Mouse (Mus musculus) ovary, postnatal 14 days (tissue): ENCODE results near the gene U2af2.

Experiments used
- DNase-seq: peaks from one replicate; pipeline ENCODE4 v3.0.0; 2022; ENCODE audit warnings: low spot score

The U2af2 gene

DNA sequence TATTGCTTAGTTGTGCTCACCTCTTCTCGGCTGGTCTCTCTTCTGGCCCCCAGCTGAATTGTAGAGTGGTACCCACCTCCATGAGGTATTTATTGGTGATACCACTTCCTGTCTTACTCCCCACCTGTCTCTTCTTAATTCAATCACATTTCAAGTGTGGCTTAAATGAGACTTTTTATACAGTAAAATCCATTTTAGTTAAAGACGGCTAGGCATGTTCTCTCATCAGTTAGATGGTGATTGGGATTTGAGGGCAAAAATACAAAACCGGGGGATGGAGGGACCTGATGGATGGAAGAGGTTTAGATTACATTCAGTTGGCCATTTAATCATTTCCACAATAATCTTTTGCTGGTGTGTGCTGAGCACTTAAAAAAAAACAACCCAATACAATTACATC lies 54.9 kb downstream of the U2af2 start, which contains the start of gene Rfpl4:
TSS of gene Rfpl4 (minus strand) at position 101 of the 400 bp plus-strand sequence.
- DNase-seq, result no peak

DNA sequence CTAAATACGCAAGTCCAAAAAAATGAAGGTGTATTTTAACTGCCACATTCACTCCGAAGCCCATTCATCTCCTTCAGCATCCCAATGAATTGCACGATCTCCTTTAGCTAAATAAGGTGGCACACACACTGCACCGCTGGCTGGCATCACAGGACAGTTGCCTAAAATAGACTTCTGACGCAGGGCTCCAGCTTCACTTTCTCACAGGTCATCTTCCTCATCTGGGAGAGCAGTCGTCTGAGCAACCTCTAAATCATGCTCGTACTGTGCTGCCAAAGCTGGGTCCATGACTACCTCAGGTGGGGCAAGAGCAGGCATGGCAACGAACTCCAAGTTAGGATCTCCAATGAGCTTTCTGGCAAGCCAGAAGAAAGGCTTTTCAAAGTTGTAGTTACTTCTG lies 63.1 kb downstream of the U2af2 start:
- no peak for DNase-seq

DNA sequence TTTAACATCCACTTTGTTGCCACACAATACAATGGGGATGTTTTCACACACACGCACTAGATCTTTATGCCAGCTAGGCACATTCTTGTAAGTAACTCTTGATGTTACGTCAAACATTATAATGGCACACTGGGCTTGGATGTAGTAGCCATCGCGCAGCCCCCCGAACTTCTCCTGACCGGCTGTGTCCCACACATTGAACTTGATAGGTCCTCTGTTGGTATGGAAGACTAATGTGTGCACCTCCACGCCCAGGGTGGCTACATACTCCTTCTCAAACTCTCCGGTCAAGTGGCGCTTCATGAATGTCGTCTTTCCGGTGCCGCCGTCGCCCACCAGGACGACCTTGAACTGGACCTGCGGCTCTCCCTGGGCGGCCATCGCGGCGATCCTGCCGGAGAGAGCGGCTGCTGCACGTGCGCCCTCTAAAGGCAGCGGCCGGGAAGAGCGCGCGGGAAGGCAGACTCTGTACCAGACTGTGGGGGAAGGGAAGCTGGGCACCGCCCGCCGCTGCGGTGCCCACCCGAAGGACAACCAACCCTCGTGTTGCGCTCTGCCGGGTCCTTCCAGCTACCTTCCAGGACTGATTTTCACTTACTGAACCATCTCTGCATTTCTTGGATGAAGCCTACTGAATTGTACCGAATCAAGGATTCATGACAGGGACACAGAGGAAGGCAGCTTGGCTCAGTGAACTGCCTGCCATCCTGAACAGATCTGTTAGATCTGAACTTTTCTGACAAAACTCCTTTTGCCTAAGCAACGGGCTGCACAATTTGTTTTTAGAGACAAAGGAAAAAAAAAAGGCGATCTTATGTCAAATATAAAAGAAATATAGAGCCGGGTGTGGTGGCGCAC lies 63.8 kb downstream of the U2af2 start, which contains the start of gene Rasl2-9:
TSS of gene Rasl2-9 (minus strand) at position 402 of the 858 bp plus-strand sequence.
- DNase-seq, result peak; percentile 70
